10 mouse cellular contexts compared by ENCODE assay signal in genomic region chr19:23833685-23834682, GRCm38 (mm10).
DNase-seq lines count a peak whose midpoint lies in the region; ATAC-seq lines count a peak whose summit lies in the region.
"Had no signal": no experiment of that assay in that cellular context is flagged by ENCODE, and none has a peak within 500 bp of the region (broad histone marks: within the 10 kb centered on the region; RNA-seq: fewer than 3 reads in every experiment).

No protein-coding gene starts in this region.

- H3K36me3 ChIP-seq in heart, embryonic 11.5 days (ENCODE audit: control insufficient read depth, insufficient read depth, low read length), result no peaks in the 10 kb centered on the region
- H3K36me3 ChIP-seq in midbrain, embryonic 10.5 days, result no peaks in the 10 kb centered on the region

- no peak for ATAC-seq in heart, embryonic 11.5 days (replicated peaks; ENCODE audit: insufficient number of reproducible peaks, low FRiP score, low TSS enrichment)

- WGBS in heart, embryonic 11.5 days (ENCODE audit: insufficient replicate concordance), result 59% methylated on average over 14 of the region's 14 CpGs
- WGBS in midbrain, embryonic 10.5 days, result 70% methylated on average over 14 of the region's 14 CpGs

- no peaks in the 10 kb centered on the region for H3K4me1 ChIP-seq in heart, embryonic 11.5 days (ENCODE audit: control insufficient read depth, insufficient read depth, low read length)
- peaks cover 19% of the 10 kb centered on the region for H3K4me1 ChIP-seq in midbrain, embryonic 10.5 days

- H3K4me2 ChIP-seq in heart, embryonic 11.5 days, result no peak overlapping the region
- H3K4me2 ChIP-seq: liver, embryonic 11.5 days had no signal

- no peaks in the 10 kb centered on the region for H3K9me3 ChIP-seq in heart, embryonic 11.5 days (replicated peaks; ENCODE audit: control insufficient read depth, low read length)
- H3K9me3 ChIP-seq in midbrain, embryonic 10.5 days (replicated peaks), result no peaks in the 10 kb centered on the region

- DNase-seq in heart, adult 11 months, result peak; percentile 95
- DNase-seq in cerebellum, adult 11-12 months, result peak; percentile 87
- peak; percentile 33 for DNase-seq in gastrocnemius, postnatal 25 days
- no peak for DNase-seq in midbrain, embryonic 10.5 days (ENCODE audit: low spot score)
- DNase-seq in thymus, postnatal 10 days (ENCODE audit: low spot score in 2 of 2), result no peak
- DNase-seq in urinary bladder, postnatal 4 days (ENCODE audit: low spot score in 2 of 2), result no peak
- DNase-seq in natural killer cell, adult 2 months (ENCODE audit: low spot score in 2 of 2), result no peak

- H3K27ac ChIP-seq in heart, embryonic 11.5 days (ENCODE audit: low read depth, low read length), result no peak overlapping the region
- H3K27ac ChIP-seq in midbrain, embryonic 10.5 days (replicated peaks), result peak overlapping the region; percentile 17; the same call in 1 of the 2 replicates

- H3K4me3 ChIP-seq in heart, embryonic 11.5 days (ENCODE audit: low read depth, low read length), result no peak overlapping the region
- H3K4me3 ChIP-seq in midbrain, embryonic 10.5 days, result no peak overlapping the region
- H3K4me3 ChIP-seq: erythroblast, embryonic 14.5 days had no signal

- no peak overlapping the region for H3K9ac ChIP-seq in heart, embryonic 11.5 days (ENCODE audit: low read depth, low read length)

- no peaks in the 10 kb centered on the region for H3K27me3 ChIP-seq in heart, embryonic 11.5 days (ENCODE audit: control insufficient read depth, insufficient read depth, low read length)
- H3K27me3 ChIP-seq in midbrain, embryonic 10.5 days (ENCODE audit: low read depth, poor library complexity, severe bottlenecking), result no peaks in the 10 kb centered on the region

Comparison
In these comparisons a context has a peak if more than half of its experiments do, and no peak if none do; other contexts are left out.
1. DNase-seq: peak in heart, adult 11 months (single experiment), cerebellum, adult 11-12 months (single experiment) and gastrocnemius, postnatal 25 days (single experiment); none in midbrain, embryonic 10.5 days (single experiment), thymus, postnatal 10 days (0 of 2), urinary bladder, postnatal 4 days (0 of 2) and natural killer cell, adult 2 months (0 of 2).